Mouse (Mus musculus) myocyte (in vitro differentiated cells): ENCODE results near the gene Gm28308.

Experiments used
- POLR2A ChIP-seq: IDR thresholded peaks from one replicate; pipeline ENCODE4 v1.6.1; 2011; ENCODE audit warnings: low read depth, mild to moderate bottlenecking, control low read depth, moderate library complexity; ENCODE audit not compliant: insufficient read length
- TCF12 ChIP-seq: IDR thresholded peaks from one replicate; pipeline ENCODE4 v1.6.1; 2011; ENCODE audit warnings: mild to moderate bottlenecking, control low read depth; ENCODE audit not compliant: poor library complexity, insufficient read depth, severe bottlenecking
- TCF3 ChIP-seq: IDR thresholded peaks from one replicate; pipeline ENCODE4 v1.6.1; 2011; ENCODE audit warnings: low read depth, control low read depth; ENCODE audit not compliant: insufficient read length

GRCm38 (mm10) chr6:52201269-52201668 is 11.9 kb downstream of the Gm28308 start:
- TF ChIP-seq POLR2A (no peak), TCF3 (no peak), TCF12 (no peak)
